Mouse (Mus musculus) intestine, embryonic 14.5 days (tissue): Measurements from ENCODE around the gene Egfr. TPM values are rescaled to one million over a fixed set of nuclear protein-coding genes. Genes with fewer than 3 reads are reported as not detected.
A peak's percentile ranks its signal among the peaks of the same experiment; 100 is the strongest.

ENCODE experiments used
- ATAC-seq: fragments of 200-750 bp; cut with Nextera tagmentation; replicated peaks from 2 replicates; pipeline ENCODE4 v1.8.0; 2017; ENCODE audit warnings: low read depth, moderate number of reproducible peaks, moderate TSS enrichment, moderate library complexity; ENCODE audit not compliant: low FRiP score, low TSS enrichment
- DNase-seq: peaks from one replicate; pipeline ENCODE4 v3.0.0-alpha.2; 2018; ENCODE audit warnings: low spot score
- H3K27ac ChIP-seq: fragments of 300-500 bp; sonication (generic); 2 replicates; pipeline ENCODE4 v1.5.1; 2014; ENCODE audit warnings: low read depth, mild to moderate bottlenecking, control low read depth
- H3K27me3 ChIP-seq: fragments of 300-500 bp; sonication (generic); replicated peaks from 2 replicates; pipeline ENCODE4 v1.6.1; 2014; ENCODE audit warnings: low read length, control low read depth; ENCODE audit not compliant: control insufficient read depth, insufficient read depth
- H3K36me3 ChIP-seq: fragments of 300-500 bp; sonication (generic); 2 replicates; pipeline ENCODE4 v1.6.1; 2014; ENCODE audit warnings: low read length, control low read depth; ENCODE audit not compliant: control insufficient read depth, insufficient read depth
- H3K4me1 ChIP-seq: fragments of 300-500 bp; sonication (generic); replicated peaks from 2 replicates; pipeline ENCODE4 v1.6.1; 2014; ENCODE audit warnings: low read length, control low read depth, mixed read lengths; ENCODE audit not compliant: control insufficient read depth, insufficient read depth
- H3K4me2 ChIP-seq: fragments of 300-500 bp; sonication (generic); 2 replicates; pipeline ENCODE4 v1.6.1; 2014; ENCODE audit warnings: low read length
- H3K4me3 ChIP-seq: fragments of 300-500 bp; sonication (generic); 2 replicates; pipeline ENCODE4 v1.5.1; 2014; ENCODE audit warnings: low read depth, low read length, control low read depth, mixed read lengths
- H3K9ac ChIP-seq: fragments of 300-500 bp; sonication (generic); 2 replicates; pipeline ENCODE4 v1.6.1; 2014; ENCODE audit warnings: mild to moderate bottlenecking, low read length
- H3K9me3 ChIP-seq: fragments of 300-500 bp; sonication (generic); 2 replicates; pipeline ENCODE4 v1.6.1; 2016; ENCODE audit warnings: low read length, control low read depth; ENCODE audit not compliant: control insufficient read depth
- WGBS: fragments of 180-500 bp; shearing (Covaris S2); extraction: QIAGEN DNeasy Blood & Tissue Kit; methylation state at CpG from one replicate; pipeline ENCODE4 v1.1.7; 2014; 5-methylcytosine and 5-hydroxymethylcytosine counted together
- polyA plus RNA-seq: library from polyadenylated mRNA; unstranded; fragments of >200 nt; fragmentation: Nextera tagmentation; extraction: Ambion mirVana; gene quantifications from 2 replicates; pipeline ENCODE4 v1.2.1, GENCODE M21; 2014

The Egfr gene
- polyA plus RNA-seq, 1 experiment from 2014 or later, result 21.2 TPM

DNA sequence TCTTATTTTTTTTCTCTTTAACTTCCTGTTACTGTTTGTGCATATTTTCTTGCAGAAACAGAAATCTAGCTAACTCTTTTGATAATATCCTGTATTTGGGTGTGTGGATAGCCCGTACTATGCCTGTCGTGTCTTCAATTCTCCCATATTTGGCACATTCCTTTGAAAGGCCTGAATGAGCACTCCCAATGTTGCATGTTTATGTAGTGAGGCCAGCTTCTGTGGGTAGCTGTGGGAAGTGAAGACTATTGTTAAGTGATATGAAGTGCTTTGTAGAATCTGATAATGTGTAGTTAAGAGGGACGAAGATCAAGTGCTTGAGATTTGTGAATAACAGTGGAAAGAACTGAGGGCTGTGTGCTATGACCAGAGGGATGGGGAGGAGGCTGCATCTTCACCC, 77.5 kb downstream of the Egfr start:
- H3K9ac ChIP-seq, result no peak overlapping the region
- 0 out of 2 replicates have a peak overlapping the region, but pooled peaks have one; percentile 5 for H3K27ac ChIP-seq
- H3K36me3 ChIP-seq, result no peaks in the 10 kb centered on the region
- ATAC-seq (no peak), DNase-seq (no peak)
- no peak overlapping the region for H3K4me3 ChIP-seq
- no peaks in the 10 kb centered on the region for H3K9me3 ChIP-seq
- H3K4me1 ChIP-seq, result peaks cover 5% of the 10 kb centered on the region; the same call in 1 of the 2 replicates
- H3K4me2 ChIP-seq, result no peak overlapping the region
- H3K27me3 ChIP-seq, result no peaks in the 10 kb centered on the region
- 64% methylated on average over 3 of the region's 3 CpGs for WGBS

DNA sequence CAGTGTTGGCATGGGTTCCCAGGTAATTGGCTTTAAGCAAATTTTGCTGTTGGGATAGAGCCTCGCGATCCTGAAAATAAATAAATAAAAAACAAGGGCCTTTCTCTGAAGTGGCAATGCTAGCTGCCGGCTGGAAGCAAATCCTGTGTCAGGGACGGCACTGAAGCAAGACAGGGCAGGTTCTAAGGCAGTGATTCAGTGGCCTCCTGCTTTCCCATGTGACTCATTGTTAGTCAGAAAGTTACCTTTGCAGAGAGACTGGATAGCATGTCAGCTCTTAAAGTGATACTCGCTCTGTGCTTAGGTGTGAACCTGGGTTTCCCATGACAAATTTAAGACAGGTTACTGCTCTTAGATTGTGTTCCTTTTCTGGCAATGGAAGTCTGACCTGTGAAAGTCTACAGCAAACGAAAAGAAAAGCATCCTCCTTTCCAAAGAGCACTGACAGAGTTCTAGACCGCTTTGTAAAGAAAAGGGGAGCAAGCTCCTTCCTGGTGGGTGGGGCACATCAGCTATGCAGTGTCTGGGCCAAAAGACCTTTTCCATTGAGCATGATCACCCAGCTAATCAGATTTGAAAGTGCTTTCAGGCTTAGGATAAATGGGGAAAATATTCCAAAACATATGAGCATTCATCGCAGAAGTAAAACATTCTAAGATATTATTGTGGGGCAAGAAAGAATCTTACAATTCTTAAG, 78.7 kb downstream of the Egfr start:
- ATAC-seq, result no peak; the same call in 1 of the 2 replicates
- H3K4me2 ChIP-seq, result no peak overlapping the region
- WGBS, result 73% methylated on average over 8 of the region's 8 CpGs
- H3K9me3 ChIP-seq, result no peaks in the 10 kb centered on the region
- no peak overlapping the region for H3K9ac ChIP-seq
- no peaks in the 10 kb centered on the region for H3K36me3 ChIP-seq
- no peak overlapping the region for H3K4me3 ChIP-seq
- no peaks in the 10 kb centered on the region for H3K27me3 ChIP-seq
- DNase-seq, result peak; percentile 39
- H3K4me1 ChIP-seq, result peaks cover 5% of the 10 kb centered on the region; the same call in 1 of the 2 replicates
- no peak overlapping the region for H3K27ac ChIP-seq

DNA sequence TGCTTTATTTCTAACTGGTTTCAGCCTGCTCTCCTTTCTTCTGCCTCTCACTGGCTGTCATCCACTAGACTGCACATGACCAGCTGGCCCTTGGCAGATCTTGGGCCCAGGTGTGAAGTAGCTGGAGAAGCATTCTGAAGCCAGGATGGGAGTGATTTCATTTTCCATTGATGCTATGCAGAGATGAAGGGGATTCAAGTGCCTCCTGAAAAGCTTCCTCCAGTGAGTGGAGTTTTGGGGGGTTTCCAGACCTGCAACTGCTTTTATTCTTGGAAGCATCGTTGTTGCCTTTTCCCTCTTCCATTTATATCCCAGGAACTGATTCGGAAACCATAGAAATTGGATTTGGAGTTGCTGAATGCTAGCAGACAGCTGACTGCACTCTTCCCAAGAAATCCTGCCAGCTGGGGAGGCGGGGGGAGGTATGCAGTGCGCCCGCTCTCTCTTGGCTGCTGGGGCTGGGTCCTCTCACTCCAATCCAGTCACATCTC, 80.0 kb downstream of the Egfr start:
- ATAC-seq (no peak), DNase-seq (peak; percentile 46)
- 73% methylated on average over 5 of the region's 5 CpGs for WGBS
- Histone ChIP-seq H3K36me3 (no peaks in the 10 kb centered on the region), H3K4me3 (no peak overlapping the region), H3K27me3 (no peaks in the 10 kb centered on the region), H3K9me3 (no peaks in the 10 kb centered on the region), H3K27ac (no peak overlapping the region), H3K4me2 (no peak overlapping the region), H3K9ac (no peak overlapping the region), H3K4me1 (peaks cover 5% of the 10 kb centered on the region; the same call in 1 of the 2 replicates)

- no peak overlapping the region for H3K4me2 ChIP-seq
- peaks cover 3% of the 10 kb centered on the region; the same call in 1 of the 2 replicates for H3K4me1 ChIP-seq
- H3K9me3 ChIP-seq, result no peaks in the 10 kb centered on the region
- H3K27ac ChIP-seq, result no peak overlapping the region
- no peak overlapping the region for H3K9ac ChIP-seq
- H3K4me3 ChIP-seq, result no peak overlapping the region
- no peaks in the 10 kb centered on the region for H3K27me3 ChIP-seq
- no peak for DNase-seq
- H3K36me3 ChIP-seq, result no peaks in the 10 kb centered on the region
- no peak for ATAC-seq
- 84% methylated on average over 3 of the region's 3 CpGs for WGBS
These were observed 86.8 kb downstream of the Egfr start for GRCm38 (mm10) chr11:16838772-16839171.

DNA sequence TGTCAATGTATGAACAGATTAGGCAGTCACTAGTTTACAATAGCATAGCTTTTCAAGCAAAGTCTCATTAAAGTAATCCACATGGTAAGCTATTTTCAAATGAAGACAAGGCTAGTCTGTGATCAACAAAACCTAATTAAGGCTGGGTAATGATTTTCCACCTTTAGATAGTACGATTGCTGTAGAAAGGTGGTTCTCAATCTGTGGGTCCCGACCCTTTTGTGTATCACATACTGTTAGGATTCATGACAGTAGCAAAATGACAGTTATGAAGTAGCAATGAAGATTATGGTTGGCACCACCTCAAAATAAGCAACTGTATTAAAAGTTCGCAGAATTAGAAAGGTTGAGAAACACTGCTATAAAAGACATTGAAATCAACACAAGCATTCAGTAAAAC, 90.9 kb downstream of the Egfr start:
- DNase-seq (no peak), ATAC-seq (no peak)
- Histone ChIP-seq H3K4me3 (no peak overlapping the region), H3K4me1 (peaks cover 9% of the 10 kb centered on the region), H3K9ac (no peak overlapping the region), H3K9me3 (no peaks in the 10 kb centered on the region), H3K36me3 (no peaks in the 10 kb centered on the region), H3K27me3 (no peaks in the 10 kb centered on the region), H3K27ac (no peak overlapping the region), H3K4me2 (no peak overlapping the region)
- 90% methylated on average over 3 of the region's 3 CpGs for WGBS

DNA sequence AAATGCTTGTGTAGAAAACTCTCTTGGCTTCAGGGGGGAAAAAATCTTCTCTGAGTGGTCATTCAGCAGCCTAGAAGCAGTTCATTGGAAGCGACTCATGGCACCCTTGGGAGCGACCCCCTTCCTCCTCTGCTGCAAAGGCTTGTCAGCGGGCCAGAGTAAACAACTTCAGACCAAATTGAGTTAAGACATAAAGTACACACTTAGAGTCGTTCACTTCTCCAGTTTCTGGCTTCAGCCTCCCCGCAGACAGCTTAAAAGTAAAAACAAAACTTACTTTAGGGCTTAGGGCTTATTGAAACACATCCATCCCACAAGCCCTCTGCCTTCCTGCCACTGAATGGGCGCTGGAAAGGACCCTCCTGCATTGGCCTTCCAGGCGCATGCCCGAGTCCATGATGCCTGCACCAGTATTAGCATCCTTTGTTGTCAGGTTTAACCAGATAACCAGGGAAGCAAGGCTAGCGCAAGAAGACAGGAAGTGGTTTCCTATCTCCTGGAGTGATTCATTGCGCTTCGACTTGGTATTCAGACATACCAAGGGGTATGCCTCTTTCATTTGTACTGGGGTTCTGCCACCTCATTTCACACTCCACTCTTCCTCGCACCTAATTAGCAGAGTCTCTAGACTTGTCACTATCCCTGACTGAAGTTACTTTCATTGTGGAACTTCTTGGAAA, 92.0 kb downstream of the Egfr start:
- no peak for ATAC-seq
- no peak overlapping the region for H3K4me2 ChIP-seq
- H3K27me3 ChIP-seq, result no peaks in the 10 kb centered on the region
- H3K4me3 ChIP-seq, result no peak overlapping the region
- 34% methylated on average over 12 of the region's 12 CpGs for WGBS
- no peaks in the 10 kb centered on the region for H3K36me3 ChIP-seq
- DNase-seq, result no peak
- no peak overlapping the region for H3K9ac ChIP-seq
- H3K9me3 ChIP-seq, result no peaks in the 10 kb centered on the region
- peaks cover 9% of the 10 kb centered on the region for H3K4me1 ChIP-seq
- peak overlapping the region; percentile 35; the same call in 1 of the 2 replicates for H3K27ac ChIP-seq

DNA sequence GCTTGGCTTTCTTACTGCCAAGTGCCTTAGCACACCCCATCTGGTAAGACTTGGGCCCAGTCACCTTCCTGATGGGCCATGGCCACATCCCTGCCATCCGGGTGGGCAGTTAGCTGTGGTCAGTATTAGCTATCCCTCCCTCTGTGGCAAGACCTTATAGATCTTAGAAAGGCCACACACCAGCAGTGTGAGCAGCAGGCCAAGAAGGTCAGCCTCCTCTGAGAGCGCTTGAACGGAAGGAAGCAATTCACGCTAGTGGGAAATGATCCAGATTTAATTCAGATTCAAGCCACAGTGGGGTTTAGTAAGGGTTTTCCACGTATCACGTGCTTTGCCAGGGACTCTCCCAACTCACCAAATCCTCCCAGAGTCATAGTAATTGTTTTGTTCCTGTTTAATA, 96.9 kb downstream of the Egfr start:
- no peaks in the 10 kb centered on the region for H3K27me3 ChIP-seq
- no peaks in the 10 kb centered on the region for H3K36me3 ChIP-seq
- WGBS, result 65% methylated on average over 6 of the region's 6 CpGs
- no peak for ATAC-seq
- no peak overlapping the region for H3K27ac ChIP-seq
- no peak overlapping the region for H3K4me3 ChIP-seq
- peaks cover 15% of the 10 kb centered on the region for H3K4me1 ChIP-seq
- no peak overlapping the region for H3K4me2 ChIP-seq
- H3K9me3 ChIP-seq, result no peaks in the 10 kb centered on the region
- no peak for DNase-seq
- no peak overlapping the region for H3K9ac ChIP-seq

GRCm38 (mm10) chr11:16851361-16851760, 99.4 kb downstream of the Egfr start:
- H3K4me1 ChIP-seq, result peaks cover 10% of the 10 kb centered on the region; the same call in 1 of the 2 replicates
- DNase-seq (no peak), ATAC-seq (no peak)
- no peak overlapping the region for H3K4me3 ChIP-seq
- H3K36me3 ChIP-seq, result no peaks in the 10 kb centered on the region
- H3K9me3 ChIP-seq, result no peaks in the 10 kb centered on the region
- WGBS, result 100% methylated on average over 1 of the region's 1 CpGs
- H3K27me3 ChIP-seq, result no peaks in the 10 kb centered on the region
- no peak overlapping the region for H3K27ac ChIP-seq
- H3K9ac ChIP-seq, result no peak overlapping the region
- no peak overlapping the region for H3K4me2 ChIP-seq
